Mouse (Mus musculus): Measurements from ENCODE around the gene Bscl2.
"Not testable (repeated sequence)": the region's sequence is repeated elsewhere in the genome, so short reads cannot be mapped to it uniquely, and the experiment has no call there.

Gene Bscl2

DNA sequence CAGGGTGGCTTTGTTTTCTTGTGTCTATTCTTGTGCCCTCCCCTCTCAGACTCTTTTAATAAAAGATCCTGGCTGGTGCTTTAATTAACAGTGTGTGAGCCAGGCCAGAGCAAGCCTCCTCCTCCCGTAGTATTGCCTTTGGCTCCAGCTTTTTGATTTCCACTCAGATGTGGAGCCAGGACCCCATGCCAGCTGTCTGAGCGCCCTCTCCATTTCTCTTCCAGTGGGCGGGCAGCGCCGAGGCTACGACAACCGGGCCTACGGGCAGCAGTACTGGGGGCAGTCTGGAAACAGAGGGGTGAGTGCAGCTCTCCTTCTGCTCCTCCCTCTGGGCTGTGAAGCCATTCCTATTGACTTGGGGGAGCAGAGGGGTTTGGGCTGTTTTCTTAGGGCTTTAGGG lies 6.6 kb upstream of the Bscl2 start:
- in situ Hi-C loops (cut with MseI, MboI): no loop called here

DNA sequence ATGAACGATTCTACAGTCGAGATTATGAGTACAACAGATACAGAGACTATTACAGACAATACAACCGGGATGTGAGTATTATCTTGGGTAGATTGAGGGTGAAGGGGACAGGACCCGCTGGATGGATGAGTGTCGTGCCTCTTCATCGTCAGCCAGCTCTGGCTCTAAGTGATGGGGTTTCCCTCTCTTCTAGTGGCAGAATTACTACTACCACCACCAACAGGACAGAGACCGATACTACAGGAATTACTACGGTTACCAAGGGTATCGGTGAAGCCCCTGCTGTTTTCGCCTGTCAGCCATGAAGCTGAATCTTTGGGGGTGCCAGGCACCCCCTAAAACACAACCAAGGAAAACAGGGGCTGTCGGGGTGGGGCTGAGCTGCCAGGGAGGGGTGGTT lies 6.0 kb upstream of the Bscl2 start:
- in situ Hi-C loops (cut with MseI, MboI): no loop called here

DNA sequence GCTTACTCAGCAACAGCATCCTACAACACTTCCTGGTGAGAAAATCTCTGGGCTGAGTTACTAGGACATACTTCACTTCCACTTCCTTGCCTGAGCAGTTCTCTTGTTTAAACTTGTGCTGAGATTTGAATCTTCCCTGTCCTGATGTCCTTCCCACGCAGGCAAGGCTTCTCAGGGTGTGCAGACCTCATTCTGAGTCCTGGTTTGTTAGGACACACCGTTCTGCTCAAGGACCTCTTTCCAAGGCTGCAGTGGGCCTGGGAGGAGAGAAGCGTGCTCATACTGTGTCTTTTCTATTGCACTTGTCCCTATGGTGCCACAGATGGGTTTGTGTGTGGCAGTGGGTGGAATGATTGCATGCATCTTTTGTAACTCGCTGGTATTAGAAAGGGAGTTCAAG lies 4.3 kb upstream of the Bscl2 start:
- in situ Hi-C loops (cut with MseI, MboI): no loop called here

DNA sequence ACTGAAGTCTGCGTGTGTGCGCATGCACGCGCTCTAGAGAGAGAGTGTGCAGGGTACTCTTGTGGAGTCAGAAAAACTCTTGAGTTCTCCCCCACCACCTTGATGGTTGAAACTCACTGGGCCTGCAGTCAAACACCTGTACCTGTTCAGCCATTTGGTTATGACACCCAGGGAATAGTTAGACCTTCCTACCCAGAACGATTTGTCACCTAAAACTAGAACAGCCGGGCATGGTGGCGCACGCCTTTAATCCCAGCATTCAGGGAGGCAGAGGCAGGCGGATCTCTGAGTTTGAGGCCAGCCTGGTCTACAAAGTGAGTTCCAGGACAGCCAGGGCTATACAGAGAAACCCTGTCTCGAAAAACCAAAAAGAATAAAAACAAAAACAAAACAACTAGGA lies 940 bp upstream of the Bscl2 start:
- in situ Hi-C loops (cut with MseI, MboI): not testable (repeated sequence)

- in situ Hi-C loops (cut with MseI, MboI): no loop called here
Observed at GRCm38 (mm10) chr19:8838041-8838730, 919 bp downstream of the Bscl2 start.

- in situ Hi-C loops (cut with MseI, MboI): no loop called here
Observed at GRCm38 (mm10) chr19:8839103-8839907, 2.0 kb downstream of the Bscl2 start, which contains the start of gene Gng3. Gng3 (minus strand) TSS chr19:8839194.

- in situ Hi-C loops (cut with MseI, MboI): no loop called here
Observed at GRCm38 (mm10) chr19:8839908-8840791, 2.9 kb downstream of the Bscl2 start.

DNA sequence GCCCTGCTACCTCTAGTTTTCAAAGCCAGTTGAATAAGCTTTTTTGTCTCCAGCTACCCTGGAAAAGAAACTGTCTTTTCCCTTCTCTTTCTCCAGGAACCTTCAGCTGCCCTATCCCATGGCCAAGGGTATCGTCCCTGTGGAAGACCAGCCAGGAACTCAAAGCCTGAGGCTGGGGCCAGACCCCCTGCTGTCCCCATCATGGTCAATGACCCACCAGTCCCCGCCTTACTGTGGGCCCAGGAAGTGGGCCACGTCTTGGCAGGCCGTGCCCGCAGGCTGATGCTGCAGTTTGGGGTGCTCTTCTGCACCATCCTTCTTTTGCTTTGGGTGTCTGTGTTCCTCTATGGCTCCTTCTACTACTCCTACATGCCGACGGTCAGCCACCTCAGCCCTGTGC lies 3.7 kb downstream of the Bscl2 start:
- in situ Hi-C loops (cut with MseI, MboI): no loop called here

DNA sequence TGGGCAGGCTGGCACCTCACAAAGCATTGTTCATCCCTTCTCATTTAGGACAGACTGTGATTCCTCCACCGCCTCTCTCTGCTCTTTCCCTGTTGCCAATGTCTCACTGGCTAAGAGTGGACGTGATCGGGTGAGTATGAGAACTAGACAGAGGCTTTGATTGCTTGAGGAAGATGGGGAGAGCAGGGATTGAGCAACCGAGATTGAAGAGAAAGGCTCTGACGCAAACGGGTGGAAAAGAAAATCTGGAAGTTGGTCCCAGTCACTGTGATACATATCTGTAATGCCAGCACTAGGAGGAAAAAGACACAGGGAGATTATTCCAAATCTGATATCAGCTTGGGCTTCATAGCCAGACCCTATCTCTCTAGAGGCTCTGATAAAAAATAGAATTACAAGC lies 5.7 kb downstream of the Bscl2 start:
- in situ Hi-C loops (cut with MseI, MboI): no loop called here

GRCm38 (mm10) chr19:8844371-8845129 lies 7.3 kb downstream of the Bscl2 start:
- in situ Hi-C loops (cut with MseI, MboI): no loop called here

GRCm38 (mm10) chr19:8848356-8848755 lies 11.1 kb downstream of the Bscl2 start:
- in situ Hi-C loops (cut with MseI, MboI): no loop called here

DNA sequence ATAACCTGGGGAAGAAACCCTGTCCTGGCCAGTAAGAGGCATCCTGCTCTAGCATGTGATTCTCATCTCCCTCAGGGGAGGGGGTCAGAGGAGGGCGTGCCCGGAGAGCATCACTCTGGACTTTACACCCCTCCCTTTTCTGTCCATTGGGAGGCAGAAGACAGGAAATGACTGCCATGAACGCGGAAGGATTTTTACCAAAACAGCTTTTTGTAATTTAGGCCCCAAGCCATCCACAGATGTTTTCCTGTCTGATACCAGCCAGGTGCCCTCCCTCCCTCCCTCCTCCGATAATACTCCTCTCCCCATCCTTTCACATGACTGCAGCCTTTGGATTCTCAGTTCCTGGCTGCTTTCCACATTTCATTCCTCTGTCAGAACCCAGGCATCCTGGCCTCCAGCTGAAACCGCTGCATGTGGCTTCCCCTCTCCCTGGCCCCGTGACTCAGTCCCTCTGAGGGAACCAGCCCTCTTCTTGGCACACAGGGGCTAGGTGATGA lies 13.2 kb downstream of the Bscl2 start, which contains the start of gene Lrrn4cl:
TSS of gene Lrrn4cl (plus strand) at position 367 of the 500 bp plus-strand sequence.
- in situ Hi-C loops (cut with MseI, MboI): loop anchor here in 1 of 2 experiments (10.0 kb wide), 1 partner anchor 254 kb away; no protein-coding TSS in a partner anchor

DNA sequence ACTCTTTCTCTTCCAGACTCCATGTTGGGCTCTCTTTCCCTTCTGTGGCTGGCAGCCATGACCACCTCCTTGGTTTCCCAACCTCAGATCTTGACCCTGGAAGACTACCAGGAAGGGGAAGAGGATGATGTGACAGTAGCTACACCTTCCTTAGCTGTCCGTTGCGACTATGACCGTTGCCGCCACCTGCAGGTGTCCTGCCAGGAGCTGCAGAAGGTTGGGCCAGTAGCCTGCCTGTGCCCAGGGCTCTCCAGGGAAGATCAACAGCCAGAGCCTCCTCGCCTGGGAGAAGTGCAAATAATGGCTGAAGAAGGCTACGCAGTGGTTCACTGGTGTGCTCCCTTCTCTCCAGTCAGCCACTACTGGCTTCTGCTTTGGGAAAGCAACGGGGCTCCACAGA lies 14.4 kb downstream of the Bscl2 start:
- in situ Hi-C loops (cut with MseI, MboI): loop anchor here in 1 of 2 experiments (10.0 kb wide), 1 partner anchor 253 kb away; no protein-coding TSS in a partner anchor

DNA sequence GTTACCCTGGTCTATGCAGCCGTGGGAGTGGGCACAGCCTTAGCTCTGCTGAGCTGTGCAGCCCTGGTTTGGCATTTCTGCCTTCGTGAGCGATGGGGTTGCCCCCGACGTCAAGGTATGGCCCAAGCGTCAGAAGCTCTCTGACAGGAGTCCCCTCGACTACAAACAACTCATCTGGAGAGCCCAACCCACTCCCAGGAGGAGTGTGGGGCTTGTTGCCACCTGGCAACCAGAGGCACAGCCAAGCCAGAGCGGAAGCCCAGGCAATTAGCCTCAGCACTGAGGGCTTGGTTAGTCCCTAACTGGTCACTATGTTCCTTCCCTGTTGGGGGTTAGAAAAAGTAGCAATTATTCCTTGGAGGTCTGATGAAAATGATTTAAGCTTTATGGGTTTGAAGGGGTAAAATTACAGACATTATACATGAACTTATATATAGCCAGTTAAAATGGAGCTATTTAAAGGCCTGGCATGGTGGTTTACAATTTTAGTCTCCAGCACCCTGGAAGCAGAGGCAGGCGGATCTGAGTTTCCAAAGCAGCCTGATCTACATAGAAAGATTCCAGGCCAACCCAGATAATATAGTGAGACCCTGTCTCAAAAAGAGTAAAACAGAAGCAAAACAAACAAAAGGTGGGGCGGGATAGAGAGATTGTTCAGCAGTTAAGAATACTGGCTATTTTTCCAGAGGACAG lies 15.1 kb downstream of the Bscl2 start:
- in situ Hi-C loops (cut with MseI, MboI): loop anchor here in 1 of 2 experiments (10.0 kb wide), 1 partner anchor 252 kb away; no protein-coding TSS in a partner anchor

GRCm38 (mm10) chr19:8853117-8853516 lies 15.8 kb downstream of the Bscl2 start:
- in situ Hi-C loops (cut with MseI, MboI): loop anchor here in 1 of 2 experiments (10.0 kb wide), 1 partner anchor 252 kb away; no protein-coding TSS in a partner anchor

DNA sequence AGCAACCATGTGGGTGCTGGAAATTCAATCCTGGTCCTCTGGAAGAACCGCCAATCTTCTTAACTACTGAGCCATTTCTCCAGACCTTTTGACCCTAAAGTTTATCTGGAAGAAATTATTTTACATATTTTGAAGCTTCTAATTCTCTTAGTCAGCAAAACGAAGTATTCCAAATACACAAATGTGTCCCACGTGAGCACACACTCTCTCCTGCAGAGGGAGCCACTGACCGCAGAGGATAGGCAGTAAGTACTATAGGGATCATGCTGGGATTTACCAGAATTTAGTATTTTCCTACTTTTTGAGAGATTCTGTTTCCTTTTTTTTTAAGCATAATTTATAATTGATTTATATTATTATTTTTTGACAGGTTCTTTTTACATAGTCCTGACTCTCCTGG lies 20.4 kb downstream of the Bscl2 start:
- in situ Hi-C loops (cut with MseI, MboI): loop anchor here (5.0 to 10.0 kb wide), 2 partner anchors 247 to 255 kb away; no protein-coding TSS in a partner anchor

DNA sequence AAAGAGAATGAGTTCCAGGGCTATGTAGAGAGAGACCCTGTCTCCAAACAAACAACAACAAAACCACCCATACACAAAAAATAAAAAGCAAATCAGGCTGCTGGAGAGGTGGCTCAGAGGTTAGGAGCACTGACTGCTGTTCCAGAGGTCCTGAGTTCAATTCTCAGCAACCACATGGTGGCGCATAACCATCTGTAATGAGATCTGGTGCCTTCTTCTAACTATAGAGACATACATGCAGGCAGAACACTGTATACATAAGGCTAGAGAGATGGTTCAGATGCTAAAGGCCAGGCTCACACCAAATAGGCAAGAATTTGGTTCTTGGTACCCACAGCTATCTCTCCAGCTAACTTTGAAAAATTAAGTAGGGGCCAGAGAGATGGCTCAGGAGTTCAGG lies 21.8 kb downstream of the Bscl2 start:
- in situ Hi-C loops (cut with MseI, MboI): loop anchor here (5.0 to 10.0 kb wide), 2 partner anchors 246 to 253 kb away; no protein-coding TSS in a partner anchor

DNA sequence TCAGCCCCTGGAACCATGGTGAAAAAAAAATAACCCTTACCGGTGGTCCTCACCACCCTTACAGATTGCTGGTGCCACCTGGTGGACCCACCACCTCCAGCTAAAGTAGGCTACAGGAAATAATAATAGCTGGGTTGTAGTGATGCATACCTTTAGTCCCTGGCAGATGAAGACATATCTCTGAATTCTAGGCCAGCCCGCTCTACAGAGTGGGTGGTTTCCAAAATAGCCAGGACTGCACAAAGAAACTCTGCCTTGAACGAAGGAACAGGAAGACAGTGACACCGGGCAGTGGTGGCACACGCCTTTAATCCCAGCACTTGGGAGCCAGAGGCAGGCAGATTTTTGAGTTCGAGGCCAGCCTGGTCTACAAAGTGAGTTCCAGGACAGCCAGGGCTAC lies 27.0 kb downstream of the Bscl2 start:
- in situ Hi-C loops (cut with MseI, MboI): no loop called here

DNA sequence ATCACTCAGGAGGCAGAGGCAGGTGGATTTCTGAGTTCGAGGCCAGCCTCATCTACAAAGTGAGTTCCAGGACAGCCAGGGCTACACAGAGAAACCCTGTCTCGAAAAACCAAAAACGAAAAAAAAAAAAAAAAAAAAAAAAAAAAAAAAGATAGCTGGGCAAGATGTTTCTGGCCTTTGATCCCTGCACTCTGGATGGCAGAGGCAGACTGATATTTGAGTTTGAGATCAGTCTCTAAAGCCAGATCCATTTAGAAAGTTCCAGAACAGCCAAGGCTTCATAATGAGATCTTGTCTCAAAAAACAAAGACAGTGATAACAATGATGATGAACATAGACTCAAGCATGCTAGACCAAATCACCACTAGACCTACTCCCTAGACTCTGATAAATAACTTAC lies 33.1 kb downstream of the Bscl2 start:
- in situ Hi-C loops (cut with MseI, MboI): not testable (repeated sequence)

DNA sequence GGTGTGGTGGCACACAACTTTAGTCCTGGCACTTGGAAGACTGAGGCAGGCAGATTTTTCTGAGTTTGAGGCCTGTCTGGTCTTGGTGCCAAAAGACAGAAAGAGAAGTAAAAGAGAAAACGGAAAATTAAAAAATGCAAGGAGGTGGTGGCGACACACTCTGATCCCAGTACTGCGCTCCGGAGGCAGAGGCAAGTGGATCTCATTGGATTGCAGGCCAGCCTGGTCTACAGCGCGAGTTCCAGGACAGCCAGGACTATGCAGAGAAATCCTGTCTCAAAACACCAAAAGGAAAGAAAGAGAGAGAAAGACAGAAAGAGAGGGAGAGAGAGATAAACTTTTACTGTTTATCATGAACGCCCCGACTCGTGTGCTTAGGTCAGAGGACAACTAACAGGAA lies 33.6 kb downstream of the Bscl2 start:
- in situ Hi-C loops (cut with MseI, MboI): no loop called here

Measured in mouse trophoblast stem cell (cell line).